Mouse (Mus musculus) CH12.LX (cell line): ENCODE measurements around the gene Catsper3. TPM values are rescaled to one million over a fixed set of nuclear protein-coding genes. Genes with fewer than 3 reads are reported as not detected.

ENCODE experiments used
- DNase-seq: peaks from one replicate; pipeline ENCODE4 v3.0.0-alpha.2; 2013; ENCODE audit errors: extremely low read depth
- H3K27ac ChIP-seq: 2 replicates; pipeline ENCODE4 v1.5.1; 2012; ENCODE audit warnings: low read depth, mild to moderate bottlenecking, control low read depth, moderate library complexity; ENCODE audit not compliant: insufficient read depth
- H3K27me3 ChIP-seq: replicated peaks from 2 replicates; pipeline ENCODE3; 2012; ENCODE audit warnings: inconsistent platforms
- H3K36me3 ChIP-seq, 2 experiments: replicated peaks in 1 of 2; 2 replicates each; pipeline versions ENCODE3 to v1.6.1; 2012; ENCODE audit warnings: inconsistent platforms in 1 of 2, low read length in 1 of 2, mild to moderate bottlenecking in 1 of 2, mixed read lengths in 1 of 2, moderate library complexity in 1 of 2; ENCODE audit not compliant: control insufficient read depth in 1 of 2, insufficient read depth in 1 of 2
- H3K4me1 ChIP-seq, 2 experiments: 2 replicates each; pipeline ENCODE4 v1.6.1; 2012; ENCODE audit warnings: inconsistent platforms in 1 of 2, moderate library complexity in 1 of 2; ENCODE audit not compliant: insufficient read depth in 2 of 2, control insufficient read depth in 1 of 2
- H3K4me2 ChIP-seq: 2 replicates; pipeline ENCODE4 v1.6.1; 2012; ENCODE audit warnings: low read depth, mild to moderate bottlenecking, control low read depth; ENCODE audit not compliant: poor library complexity, insufficient read depth, severe bottlenecking
- H3K4me3 ChIP-seq, 3 experiments: fragments of 150-350 bp in 1 of 3; sonication (generic) in 1 of 3; replicated peaks in 1 of 3; 2 replicates each; pipeline versions ENCODE3 to v1.5.1; 2011 to 2012; ENCODE audit warnings: low read depth in 2 of 3, low read length in 2 of 3, mild to moderate bottlenecking in 2 of 3, moderate library complexity in 2 of 3, control low read depth in 1 of 3, improper control_type of control experiment in 1 of 3, inconsistent platforms in 1 of 3, mixed read lengths in 1 of 3; ENCODE audit not compliant: poor library complexity in 1 of 3
- H3K79me2 ChIP-seq: replicated peaks from 2 replicates; pipeline ENCODE4 v1.6.1; 2012; ENCODE audit warnings: mild to moderate bottlenecking, moderate library complexity; ENCODE audit not compliant: control insufficient read depth, poor library complexity, insufficient read depth, severe bottlenecking; ENCODE audit errors: extremely low read depth
- H3K9ac ChIP-seq: 2 replicates; pipeline ENCODE4 v1.6.1; 2012; ENCODE audit warnings: low read depth, mild to moderate bottlenecking, control low read depth, moderate library complexity; ENCODE audit not compliant: insufficient read depth
- H3K9me3 ChIP-seq: replicated peaks from 2 replicates; pipeline ENCODE3; 2012; ENCODE audit warnings: low read length, inconsistent platforms, mixed read lengths
- CHD1 ChIP-seq: IDR thresholded peaks from 2 replicates; pipeline ENCODE4 v1.6.1; 2012; ENCODE audit warnings: low read depth, low read length, improper control_type of control experiment, inconsistent platforms
- CTCF ChIP-seq, 2 experiments: IDR thresholded peaks in 1 of 2; conservative IDR thresholded peaks in 1 of 2; 2 replicates each; pipeline ENCODE4 v1.5.1; 2011 to 2012; ENCODE audit warnings: low read depth in 2 of 2, low read length in 2 of 2, improper control_type of control experiment in 1 of 2, inconsistent platforms in 1 of 2, mild to moderate bottlenecking in 1 of 2, moderate library complexity in 1 of 2
- E2F4 ChIP-seq: IDR thresholded peaks from 2 replicates; pipeline ENCODE4 v1.6.1; 2011; ENCODE audit warnings: low read depth, low read length, improper control_type of control experiment; ENCODE audit not compliant: insufficient replicate concordance
- GABPA ChIP-seq: IDR thresholded peaks from 2 replicates; pipeline ENCODE4 v1.6.1; 2012; ENCODE audit warnings: low read depth, low read length, improper control_type of control experiment, inconsistent platforms; ENCODE audit not compliant: insufficient replicate concordance
- HCFC1 ChIP-seq: IDR thresholded peaks from 2 replicates; pipeline ENCODE4 v1.6.1; 2012; ENCODE audit warnings: low read depth, mild to moderate bottlenecking, inconsistent platforms, low read length, improper control_type of control experiment
- JUN ChIP-seq: IDR thresholded peaks from 2 replicates; pipeline ENCODE4 v1.6.1; 2011; ENCODE audit warnings: low read depth, mild to moderate bottlenecking, low read length, improper control_type of control experiment, moderate library complexity; ENCODE audit not compliant: insufficient read depth
- JUND ChIP-seq: conservative IDR thresholded peaks from 2 replicates; pipeline ENCODE4 v1.6.1; 2011; ENCODE audit warnings: low read depth, low read length, improper control_type of control experiment
- KAT2A ChIP-seq: IDR thresholded peaks from 2 replicates; pipeline ENCODE4 v1.6.1; 2012; ENCODE audit warnings: low read length, improper control_type of control experiment, inconsistent platforms; ENCODE audit not compliant: insufficient replicate concordance
- MAFK ChIP-seq: IDR thresholded peaks from 2 replicates; pipeline ENCODE4 v1.6.1; 2011; ENCODE audit warnings: low read length, improper control_type of control experiment; ENCODE audit not compliant: insufficient replicate concordance
- MAX ChIP-seq: IDR thresholded peaks from 2 replicates; pipeline ENCODE4 v1.6.1; 2011; ENCODE audit warnings: low read length, improper control_type of control experiment
- MAZ ChIP-seq: IDR thresholded peaks from 2 replicates; pipeline ENCODE4 v1.6.1; 2012; ENCODE audit warnings: low read depth, mild to moderate bottlenecking, inconsistent platforms, low read length, improper control_type of control experiment, moderate library complexity
- MEF2A ChIP-seq: IDR thresholded peaks from 2 replicates; pipeline ENCODE4 v1.6.1; 2014; ENCODE audit warnings: low read depth, mild to moderate bottlenecking, inconsistent platforms, low read length, improper control_type of control experiment, borderline replicate concordance
- MXI1 ChIP-seq: IDR thresholded peaks from 2 replicates; pipeline ENCODE4 v1.6.1; 2011; ENCODE audit warnings: mild to moderate bottlenecking, low read depth, low read length, improper control_type of control experiment
- PAX5 ChIP-seq: IDR thresholded peaks from 2 replicates; pipeline ENCODE4 v1.6.1; 2012; ENCODE audit warnings: low read length, inconsistent platforms, mixed read lengths
- RAD21 ChIP-seq: IDR thresholded peaks from 2 replicates; pipeline ENCODE4 v1.6.1; 2011; ENCODE audit warnings: low read depth, mild to moderate bottlenecking, low read length, improper control_type of control experiment, moderate library complexity
- RCOR1 ChIP-seq: conservative IDR thresholded peaks from 2 replicates; pipeline ENCODE4 v1.6.1; 2012; ENCODE audit warnings: low read depth, mild to moderate bottlenecking, inconsistent platforms, low read length, improper control_type of control experiment
- SIN3A ChIP-seq: IDR thresholded peaks from 2 replicates; pipeline ENCODE4 v1.6.1; 2012; ENCODE audit warnings: low read length, improper control_type of control experiment, inconsistent platforms
- SMC3 ChIP-seq: IDR thresholded peaks from 2 replicates; pipeline ENCODE4 v1.6.1; 2011; ENCODE audit warnings: low read depth, low read length, improper control_type of control experiment
- USF1 ChIP-seq: IDR thresholded peaks from 2 replicates; pipeline ENCODE4 v1.6.1; 2014; ENCODE audit warnings: low read depth, mild to moderate bottlenecking, inconsistent platforms, low read length, improper control_type of control experiment
- dilution Hi-C: fragments of 300-500 bp; cut with MboI; formaldehyde crosslinking; loops from 2 replicates; pipeline ENCODE4 v1.14.3; 2020; ENCODE audit warnings: low sequenced_read_pairs; ENCODE audit not compliant: extremely low pct_unique_long_range_greater_than_20kb, extremely low pct_ligation_motif_present
- in situ Hi-C: fragments of 300-500 bp; cut with MboI; formaldehyde crosslinking; loops from 3 replicates; pipeline ENCODE4 v1.14.3; 2019; ENCODE audit warnings: low sequenced_read_pairs, low pct_ligation_motif_present, low pct_unique_long_range_greater_than_20kb, mixed read lengths
- polyA plus RNA-seq: library from polyadenylated mRNA; unstranded; fragments of >175 nt; gene quantifications from 2 replicates; pipeline ENCODE4 v1.2.1, GENCODE M21; 2012; ENCODE audit warnings: low read depth; ENCODE audit not compliant: insufficient read length
- total RNA-seq, 2 experiments: library from RNA; depleted of rRNA; stranded (reverse); fragments of 300-350 nt in 1 of 2; fragments of >200 nt in 1 of 2; gene quantifications; 2 replicates each; pipeline ENCODE4 v1.2.3; 2012 to 2014

The Catsper3 gene
- total and polyA plus RNA-seq, 3 experiments, result not detected

DNA sequence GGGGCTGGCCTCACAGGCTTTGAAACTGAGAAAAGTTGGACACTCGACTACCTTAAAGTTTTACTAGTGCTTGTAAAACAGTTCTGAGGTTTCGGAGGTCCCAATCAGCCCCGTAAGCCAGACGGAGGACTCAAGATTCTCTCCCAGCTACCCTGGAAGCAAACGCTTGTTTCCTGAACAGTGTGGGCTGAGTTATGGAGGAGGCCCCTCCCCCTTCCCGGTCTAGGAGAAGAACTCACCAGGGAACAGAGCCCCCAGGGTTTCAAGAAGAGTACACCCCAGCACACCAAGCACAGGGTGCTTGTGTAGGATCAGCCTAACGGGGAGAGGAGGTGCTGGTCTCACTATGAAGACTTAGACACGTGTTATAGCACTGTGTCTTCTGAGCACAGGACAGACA is 27.6 kb upstream of the Catsper3 start:
- DNase-seq, result no peak
- H3K4me3 ChIP-seq, result no peak overlapping the region
- H3K4me1 ChIP-seq, result no peaks in the 10 kb centered on the region
- no peaks in the 10 kb centered on the region for H3K9me3 ChIP-seq
- H3K27me3 ChIP-seq, result no peaks in the 10 kb centered on the region
- no peak overlapping the region for H3K9ac ChIP-seq
- TF ChIP-seq MXI1 (no peak), MEF2A (no peak), KAT2A (no peak), JUN (no peak), RAD21 (no peak), MAFK (no peak), JUND (no peak), MAZ (no peak), SIN3A (no peak)
- in situ Hi-C loops, result no loop called here
- no peak overlapping the region for H3K27ac ChIP-seq
- no peak overlapping the region for H3K4me2 ChIP-seq
- dilution Hi-C loops, result no loop called here
- H3K79me2 ChIP-seq, result no peaks in the 10 kb centered on the region
- peaks cover 0 to 11% of the 10 kb centered on the region in 2 experiments for H3K36me3 ChIP-seq

DNA sequence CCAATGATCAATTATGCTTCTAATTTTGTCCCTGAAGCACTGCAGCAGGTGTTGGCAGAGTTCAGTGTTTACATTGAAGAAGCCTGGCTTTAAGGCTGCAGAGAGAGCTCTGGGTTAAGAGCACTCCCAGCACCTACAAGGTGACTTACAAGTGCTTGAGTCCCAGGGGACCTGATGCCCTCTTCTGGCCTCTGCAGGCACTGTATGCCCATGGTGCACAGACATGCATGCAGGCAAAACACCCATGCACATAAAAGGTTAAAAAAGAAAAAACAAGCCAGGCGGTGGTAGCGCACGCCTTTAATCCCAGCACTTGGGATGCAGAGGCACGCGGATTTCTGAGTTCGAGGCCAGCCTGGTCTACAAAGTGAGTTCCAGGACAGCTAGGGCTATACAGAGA is 26.7 kb upstream of the Catsper3 start:
- H3K36me3 ChIP-seq, result peaks cover 0 to 11% of the 10 kb centered on the region in 2 experiments
- H3K4me1 ChIP-seq, result no peaks in the 10 kb centered on the region
- H3K27me3 ChIP-seq, result no peaks in the 10 kb centered on the region
- no peak overlapping the region for H3K4me3 ChIP-seq
- in situ Hi-C loops, result no loop called here
- H3K9me3 ChIP-seq, result no peaks in the 10 kb centered on the region
- TF ChIP-seq CTCF (conservative IDR thresholded peaks at IDR 0.05 in 1 of 2, IDR thresholded peaks at IDR 0.05 in 1 of 2; ENCODE audit: low read depth in 2 of 2, low read length in 2 of 2), result peak in 1 of 2 experiments; percentile 53; a peak in 2 of 4 replicates
- TF ChIP-seq E2F4, result no peak
- TF ChIP-seq, all 38 proteins: peak for 1
- Histone ChIP-seq H3K79me2 (no peaks in the 10 kb centered on the region), H3K4me2 (no peak overlapping the region), H3K9ac (no peak overlapping the region), H3K27ac (no peak overlapping the region)
- dilution Hi-C loops, result no loop called here
- DNase-seq, result peak; percentile 45

DNA sequence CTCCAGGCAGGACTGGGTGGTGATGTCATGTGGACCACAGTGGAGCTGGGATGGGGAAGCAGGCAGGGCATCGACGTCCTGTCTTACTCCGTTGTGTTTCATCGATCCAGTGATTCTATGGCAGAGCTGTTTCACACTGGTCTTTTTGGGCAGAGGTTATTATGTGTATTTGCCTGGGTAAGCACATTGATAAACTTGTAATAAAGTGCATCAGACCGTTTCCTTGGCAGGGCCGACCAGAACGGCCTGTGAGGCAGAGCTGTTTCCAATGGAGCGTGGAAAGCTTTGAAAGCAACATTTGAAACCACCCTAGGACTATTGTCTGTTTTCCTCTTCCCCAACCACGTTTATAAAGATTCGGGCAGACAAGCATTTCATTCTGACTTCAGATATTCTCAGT is 23.8 kb upstream of the Catsper3 start:
- Histone ChIP-seq H3K4me3 (no peak overlapping the region), H3K79me2 (no peaks in the 10 kb centered on the region), H3K9ac (no peak overlapping the region), H3K27me3 (no peaks in the 10 kb centered on the region), H3K4me1 (no peaks in the 10 kb centered on the region), H3K27ac (no peak overlapping the region), H3K9me3 (no peaks in the 10 kb centered on the region), H3K4me2 (no peak overlapping the region), H3K36me3 (peaks cover 0 to 14% of the 10 kb centered on the region in 2 experiments)
- in situ Hi-C loops (no loop called here), dilution Hi-C loops (no loop called here)
- no peak for DNase-seq
- TF ChIP-seq PAX5, result no peak
- TF ChIP-seq MAX, result no peak
- TF ChIP-seq JUND, result no peak
- no peak for TF ChIP-seq SMC3
- TF ChIP-seq SIN3A, result no peak
- no peak for TF ChIP-seq USF1
- no peak for TF ChIP-seq GABPA
- TF ChIP-seq HCFC1, result no peak
- TF ChIP-seq MAZ, result no peak
- TF ChIP-seq CHD1, result no peak
- no peak for TF ChIP-seq RCOR1
